Mouse (Mus musculus): ENCODE data around the gene Unc13a. TPM values are rescaled to one million over a fixed set of nuclear protein-coding genes. Genes with fewer than 3 reads are reported as not detected.

Unc13a gene
- polyA plus RNA-seq, 1 experiment, result 0.54 TPM

- peaks cover 15% of the 10 kb centered on the region for H3K4me1 ChIP-seq (ENCODE audit: control insufficient read depth, insufficient read depth, insufficient read length)
- H3K36me3 ChIP-seq (ENCODE audit: control insufficient read depth, insufficient read depth, low read length), result peaks cover 39% of the 10 kb centered on the region
- H3K27me3 ChIP-seq (ENCODE audit: control insufficient read depth, insufficient read depth, low read length), result no peaks in the 10 kb centered on the region
- TF ChIP-seq CTCF (IDR thresholded peaks at IDR 0.05; ENCODE audit: extremely low read depth, insufficient read depth, insufficient read length, insufficient replicate concordance), result no peak
- TF ChIP-seq POLR2A (IDR thresholded peaks at IDR 0.05; ENCODE audit: low read depth, low read length), result no peak
- DNase-seq (ENCODE audit: low read depth in 1 of 2, low spot score in 2 of 2), result no peak
- 94% methylated on average over 46 of the region's 46 CpGs for WGBS
- no peak overlapping the region for H3K27ac ChIP-seq (ENCODE audit: insufficient read depth, low read length)
- no peak overlapping the region for H3K4me3 ChIP-seq (ENCODE audit: extremely low read depth, insufficient read depth, insufficient read length)
Observed at GRCm38 (mm10) chr8:71679550-71680168, 8.1 kb upstream of the Unc13a start.

- TF ChIP-seq POLR2A (IDR thresholded peaks at IDR 0.05; ENCODE audit: low read depth, low read length) (no peak), CTCF (IDR thresholded peaks at IDR 0.05; ENCODE audit: extremely low read depth, insufficient read depth, insufficient read length, insufficient replicate concordance) (no peak)
- Histone ChIP-seq H3K4me3 (ENCODE audit: extremely low read depth, insufficient read depth, insufficient read length) (no peak overlapping the region), H3K4me1 (ENCODE audit: control insufficient read depth, insufficient read depth, insufficient read length) (peaks cover 15% of the 10 kb centered on the region), H3K27me3 (ENCODE audit: control insufficient read depth, insufficient read depth, low read length) (no peaks in the 10 kb centered on the region), H3K36me3 (ENCODE audit: control insufficient read depth, insufficient read depth, low read length) (peaks cover 36% of the 10 kb centered on the region), H3K27ac (ENCODE audit: insufficient read depth, low read length) (no peak overlapping the region)
- DNase-seq (ENCODE audit: low read depth in 1 of 2, low spot score in 2 of 2), result no peak
- 91% methylated on average over 16 of the region's 16 CpGs for WGBS
Observed at GRCm38 (mm10) chr8:71679116-71679515, 7.6 kb upstream of the Unc13a start.

DNA sequence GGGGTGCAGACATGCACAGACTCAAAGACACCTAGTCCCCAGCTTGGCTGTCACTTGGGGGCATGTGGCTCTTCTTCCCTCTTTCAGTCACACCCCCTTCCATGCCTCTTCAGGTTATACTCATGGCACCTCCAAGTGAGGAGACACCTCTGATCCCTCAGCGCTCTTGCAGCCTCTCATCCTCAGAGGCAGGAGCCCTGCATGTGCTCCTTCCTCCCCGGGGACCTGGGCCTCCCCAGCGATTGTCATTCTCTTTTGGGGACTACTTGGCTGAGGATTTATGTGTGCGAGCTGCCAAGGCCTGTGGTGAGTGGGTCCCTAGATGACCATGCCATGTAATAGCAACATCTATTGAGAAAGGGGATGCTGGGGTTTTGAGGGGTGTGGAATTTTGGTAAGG lies 6.7 kb upstream of the Unc13a start:
- DNase-seq (ENCODE audit: low read depth in 1 of 2, low spot score in 2 of 2), result no peak
- Histone ChIP-seq H3K27me3 (ENCODE audit: control insufficient read depth, insufficient read depth, low read length) (no peaks in the 10 kb centered on the region), H3K36me3 (ENCODE audit: control insufficient read depth, insufficient read depth, low read length) (peaks cover 33% of the 10 kb centered on the region), H3K4me3 (ENCODE audit: extremely low read depth, insufficient read depth, insufficient read length) (no peak overlapping the region), H3K27ac (ENCODE audit: insufficient read depth, low read length) (no peak overlapping the region), H3K4me1 (ENCODE audit: control insufficient read depth, insufficient read depth, insufficient read length) (peaks cover 15% of the 10 kb centered on the region)
- WGBS, result 68% methylated on average over 4 of the region's 4 CpGs
- no peak for TF ChIP-seq CTCF (IDR thresholded peaks at IDR 0.05; ENCODE audit: extremely low read depth, insufficient read depth, insufficient read length, insufficient replicate concordance)
- no peak for TF ChIP-seq POLR2A (IDR thresholded peaks at IDR 0.05; ENCODE audit: low read depth, low read length)

- peak in 1 of 2 experiments; percentile 62 for DNase-seq (ENCODE audit: low read depth in 1 of 2, low spot score in 2 of 2)
- Histone ChIP-seq H3K4me1 (ENCODE audit: control insufficient read depth, insufficient read depth, insufficient read length) (peaks cover 15% of the 10 kb centered on the region), H3K36me3 (ENCODE audit: control insufficient read depth, insufficient read depth, low read length) (peaks cover 29% of the 10 kb centered on the region), H3K27me3 (ENCODE audit: control insufficient read depth, insufficient read depth, low read length) (no peaks in the 10 kb centered on the region), H3K27ac (ENCODE audit: insufficient read depth, low read length) (peak overlapping the region; percentile 44), H3K4me3 (ENCODE audit: extremely low read depth, insufficient read depth, insufficient read length) (0 out of 2 replicates have a peak overlapping the region, but pooled peaks have one; percentile 13)
- 0 out of 2 replicates have a peak, but pooled peaks have one; percentile 3 for TF ChIP-seq POLR2A (IDR thresholded peaks at IDR 0.05; ENCODE audit: low read depth, low read length)
- no peak for TF ChIP-seq CTCF (IDR thresholded peaks at IDR 0.05; ENCODE audit: extremely low read depth, insufficient read depth, insufficient read length, insufficient replicate concordance)
Observed at GRCm38 (mm10) chr8:71677555-71677954, 6.0 kb upstream of the Unc13a start.

- H3K27ac ChIP-seq (ENCODE audit: insufficient read depth, low read length), result peak overlapping the region; percentile 92
- H3K4me1 ChIP-seq (ENCODE audit: control insufficient read depth, insufficient read depth, insufficient read length), result peaks cover 15% of the 10 kb centered on the region
- TF ChIP-seq POLR2A (IDR thresholded peaks at IDR 0.05; ENCODE audit: low read depth, low read length), result no peak
- no peak for TF ChIP-seq CTCF (IDR thresholded peaks at IDR 0.05; ENCODE audit: extremely low read depth, insufficient read depth, insufficient read length, insufficient replicate concordance)
- peak overlapping the region; percentile 97 for H3K4me3 ChIP-seq (ENCODE audit: extremely low read depth, insufficient read depth, insufficient read length)
- 12% methylated on average over 9 of the region's 9 CpGs for WGBS
- peaks cover 24% of the 10 kb centered on the region for H3K36me3 ChIP-seq (ENCODE audit: control insufficient read depth, insufficient read depth, low read length)
- H3K27me3 ChIP-seq (ENCODE audit: control insufficient read depth, insufficient read depth, low read length), result no peaks in the 10 kb centered on the region
- DNase-seq (ENCODE audit: low read depth in 1 of 2, low spot score in 2 of 2), result no peak
Observed at GRCm38 (mm10) chr8:71676803-71677202, 5.2 kb upstream of the Unc13a start.

GRCm38 (mm10) chr8:71676020-71676741 lies 4.6 kb upstream of the Unc13a start, which contains the start of gene Jak3:
Gene Jak3, plus strand, starts transcription at chr8:71676296.
- WGBS, result 2% methylated on average over 40 of the region's 40 CpGs
- Histone ChIP-seq H3K4me1 (ENCODE audit: control insufficient read depth, insufficient read depth, insufficient read length) (peaks cover 20% of the 10 kb centered on the region), H3K4me3 (ENCODE audit: extremely low read depth, insufficient read depth, insufficient read length) (peak within 1 kb of the TSS; percentile 97), H3K27ac (ENCODE audit: insufficient read depth, low read length) (peak within 1 kb of the TSS; percentile 92), H3K27me3 (ENCODE audit: control insufficient read depth, insufficient read depth, low read length) (no peaks in the 10 kb centered on the region), H3K36me3 (ENCODE audit: control insufficient read depth, insufficient read depth, low read length) (peaks cover 20% of the 10 kb centered on the region)
- TF ChIP-seq POLR2A (IDR thresholded peaks at IDR 0.05; ENCODE audit: low read depth, low read length) (no peak), CTCF (IDR thresholded peaks at IDR 0.05; ENCODE audit: extremely low read depth, insufficient read depth, insufficient read length, insufficient replicate concordance) (no peak)
- peak; percentile 53 to 62 for DNase-seq (ENCODE audit: low read depth in 1 of 2, low spot score in 2 of 2)
